Mouse (Mus musculus): Measurements from ENCODE around the gene Sprr3.
"Not testable (repeated sequence)": the region's sequence is repeated elsewhere in the genome, so short reads cannot be mapped to it uniquely, and the experiment has no call there.

Gene Sprr3

GRCm38 (mm10) chr3:92458620-92459019 lies at the start of gene Sprr3:
Gene Sprr3, minus strand, starts transcription at chr3:92458720.
- DNase-seq, result no peak

DNA sequence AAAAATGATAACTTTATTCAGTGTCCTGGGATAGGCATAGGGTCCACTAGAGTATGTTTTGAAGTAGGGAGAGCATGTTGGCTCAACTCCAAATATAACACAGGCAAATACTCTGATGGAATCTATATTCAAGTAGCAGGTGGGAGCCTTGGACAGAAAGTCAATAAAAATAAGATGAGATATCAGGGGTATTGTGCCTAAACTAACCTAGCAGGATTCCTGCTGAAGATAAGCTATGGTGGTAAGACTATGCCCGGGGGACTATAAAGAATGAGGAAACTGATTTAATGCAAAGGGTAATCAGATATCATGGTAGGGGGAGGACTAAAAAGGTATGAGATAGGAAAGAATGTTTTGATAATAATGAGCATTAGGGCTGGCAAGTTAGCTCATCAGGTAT lies 49.7 kb upstream of the Sprr3 start:
- no peak for DNase-seq

DNA sequence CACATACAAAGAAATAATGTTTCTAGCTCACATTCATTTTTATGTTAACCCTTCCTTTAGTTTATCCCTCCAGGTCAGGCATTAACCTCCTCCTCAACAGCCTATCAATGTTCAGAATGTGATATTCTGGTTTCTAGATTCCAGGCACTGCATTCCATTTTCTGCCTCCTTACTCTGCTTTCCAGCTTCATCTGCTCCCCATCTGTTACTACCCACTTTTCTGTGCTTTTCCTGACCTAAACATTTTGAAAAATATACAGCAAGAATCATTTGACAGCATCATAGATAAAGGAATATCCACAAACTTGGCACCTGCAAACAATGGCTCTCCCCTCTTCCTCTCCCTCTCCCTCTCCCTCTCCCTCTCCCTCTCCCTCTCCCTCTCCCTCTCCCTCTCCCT lies 45.0 kb upstream of the Sprr3 start:
- DNase-seq, result no peak

- DNase-seq, result no peak
Observed at GRCm38 (mm10) chr3:92500393-92500792, 41.9 kb upstream of the Sprr3 start, which contains the start of gene Sprr4. Gene Sprr4, minus strand, starts transcription at chr3:92500493.

- DNase-seq, result not testable (repeated sequence)
Observed at GRCm38 (mm10) chr3:92490262-92490661, 31.7 kb upstream of the Sprr3 start.

- DNase-seq, result no peak
Observed at GRCm38 (mm10) chr3:92486307-92486706, 27.8 kb upstream of the Sprr3 start.

- no peak for DNase-seq
Observed at GRCm38 (mm10) chr3:92485863-92486262, 27.3 kb upstream of the Sprr3 start, which contains the start of gene Sprr1a. Gene Sprr1a, minus strand, starts transcription at chr3:92485895.

DNA sequence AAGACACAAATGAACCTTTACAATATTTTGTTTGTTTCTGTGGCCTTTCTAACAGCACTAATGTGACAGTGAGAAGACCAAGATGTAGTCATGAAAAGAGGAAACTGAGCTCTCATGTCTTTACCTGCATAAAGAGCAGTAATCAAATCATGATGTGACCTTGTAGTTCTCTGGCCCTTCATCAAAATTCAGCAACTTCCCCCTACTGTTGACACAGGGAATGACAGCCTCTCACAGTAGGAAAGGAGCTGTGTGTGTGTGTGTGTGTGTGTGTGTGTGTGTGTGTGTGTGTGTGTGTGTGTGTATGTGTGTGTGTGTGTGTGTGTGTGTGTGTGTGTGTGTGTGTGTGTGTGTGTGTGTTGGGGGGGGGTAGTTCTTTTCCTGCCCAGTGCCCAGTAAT lies 22.7 kb upstream of the Sprr3 start:
- DNase-seq, result not testable (repeated sequence)

GRCm38 (mm10) chr3:92470111-92470510 lies 11.6 kb upstream of the Sprr3 start:
- no peak for DNase-seq

GRCm38 (mm10) chr3:92467424-92467823 lies 8.9 kb upstream of the Sprr3 start:
- DNase-seq, result no peak

- DNase-seq, result no peak
Observed at GRCm38 (mm10) chr3:92466576-92466975, 8.1 kb upstream of the Sprr3 start.

DNA sequence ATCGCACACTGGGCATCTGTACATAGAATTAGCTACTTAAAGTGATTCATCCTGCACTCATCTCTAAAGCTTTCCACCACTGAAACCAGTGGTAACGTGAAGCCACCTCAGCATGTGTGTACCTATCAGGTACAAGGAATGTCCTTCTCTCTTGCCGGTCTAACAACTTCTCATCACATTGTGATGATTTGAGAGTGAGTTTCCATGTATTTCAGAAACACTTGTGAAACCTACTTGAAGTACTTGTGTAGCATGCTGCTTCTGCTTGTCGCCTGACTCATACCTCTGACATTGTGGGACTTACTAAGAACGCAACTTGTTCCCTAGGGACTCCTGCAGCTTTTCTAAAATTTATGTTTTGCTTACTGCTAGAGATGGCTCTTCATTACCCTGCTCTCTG lies 3.4 kb downstream of the Sprr3 start:
- DNase-seq, result no peak

GRCm38 (mm10) chr3:92440177-92440576 lies 18.3 kb downstream of the Sprr3 start:
- DNase-seq, result no peak

DNA sequence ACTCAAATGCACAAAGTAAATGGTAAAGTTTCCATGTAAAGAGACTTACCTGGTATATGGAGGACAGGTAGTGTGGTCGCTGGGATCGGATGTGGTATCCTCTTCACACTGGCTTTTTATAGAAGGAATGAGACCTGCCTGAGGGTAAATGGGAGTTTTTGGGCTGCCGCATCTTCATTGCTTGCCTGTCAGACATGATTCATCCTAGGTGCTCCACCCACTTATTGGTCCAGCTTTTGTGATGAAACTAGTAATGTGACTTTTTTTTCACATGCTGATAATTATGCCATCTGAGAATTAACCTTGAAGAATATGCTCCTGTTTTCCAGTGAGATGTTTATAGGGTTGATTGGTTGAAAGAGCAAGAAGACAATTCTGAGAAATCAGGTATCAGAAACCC lies 19.8 kb downstream of the Sprr3 start, which contains the start of gene Sprr1b:
Gene Sprr1b, minus strand, starts transcription at position 101 of the 400 bp plus-strand sequence.
- no peak for DNase-seq

- DNase-seq, result no peak
Observed at GRCm38 (mm10) chr3:92432282-92432681, 26.2 kb downstream of the Sprr3 start, which contains the start of gene Sprr2k. Gene Sprr2k, plus strand, starts transcription at chr3:92432582.

GRCm38 (mm10) chr3:92429323-92429722 lies 29.2 kb downstream of the Sprr3 start, which contains the start of gene Gm9774:
Gene Gm9774, minus strand, starts transcription at chr3:92429423.
- no peak for DNase-seq

DNA sequence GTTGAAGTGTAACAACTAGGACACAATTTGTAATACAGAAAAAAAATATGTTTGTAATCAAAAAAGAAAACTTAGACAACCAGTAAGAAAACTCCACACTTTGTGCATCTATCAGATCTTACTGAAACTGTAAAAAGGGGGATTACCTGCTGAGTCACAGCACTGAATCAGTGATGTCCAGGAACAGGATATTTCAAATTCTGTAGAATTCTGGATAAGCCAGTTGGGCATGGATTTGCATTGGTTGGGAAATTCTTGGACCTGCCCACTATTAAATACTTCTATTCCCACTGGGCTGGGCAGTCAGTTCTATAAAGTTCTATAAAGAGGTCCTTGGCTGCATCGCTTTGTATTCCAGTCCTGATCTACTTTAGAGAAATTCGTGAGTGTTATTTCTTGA lies 40.7 kb downstream of the Sprr3 start, which contains the start of gene Sprr2j-ps:
Gene Sprr2j-ps, plus strand, starts transcription at position 301 of the 400 bp plus-strand sequence.
- no peak for DNase-seq

DNA sequence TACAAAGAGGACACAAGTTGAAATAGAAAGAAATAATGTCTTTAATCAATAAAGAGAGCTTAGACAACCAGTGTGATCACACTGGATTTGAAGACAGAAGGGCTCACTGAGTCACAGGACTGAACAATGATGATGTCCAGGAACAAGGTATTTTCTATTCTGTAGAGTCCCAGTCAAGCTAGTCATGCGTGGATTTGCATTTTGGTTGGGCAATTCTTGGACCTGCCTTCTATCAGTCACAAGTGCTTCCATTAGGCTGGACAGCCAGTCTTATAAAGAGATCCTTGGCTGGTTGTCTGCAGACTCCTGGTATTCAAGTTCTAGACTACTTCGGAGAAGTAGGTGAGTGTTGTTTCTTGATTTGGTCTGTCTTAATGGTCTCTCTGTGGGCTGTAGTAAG lies 50.8 kb downstream of the Sprr3 start, which contains the start of gene Sprr2i:
Gene Sprr2i, plus strand, starts transcription at position 301 of the 400 bp plus-strand sequence.
- DNase-seq, result no peak
